Mouse (Mus musculus): ENCODE data around the gene Znhit2.
A peak's percentile ranks its signal among the peaks of the same experiment; 100 is the strongest.
"Not testable (repeated sequence)": the region's sequence is repeated elsewhere in the genome, so short reads cannot be mapped to it uniquely, and the experiment has no call there.

The Znhit2 gene

GRCm38 (mm10) chr19:6061021-6061533 is at the start of gene Znhit2:
Gene Znhit2, plus strand, starts transcription at chr19:6061192.
- DNase-seq (ENCODE audit: low spot score), result peak; percentile 91

DNA sequence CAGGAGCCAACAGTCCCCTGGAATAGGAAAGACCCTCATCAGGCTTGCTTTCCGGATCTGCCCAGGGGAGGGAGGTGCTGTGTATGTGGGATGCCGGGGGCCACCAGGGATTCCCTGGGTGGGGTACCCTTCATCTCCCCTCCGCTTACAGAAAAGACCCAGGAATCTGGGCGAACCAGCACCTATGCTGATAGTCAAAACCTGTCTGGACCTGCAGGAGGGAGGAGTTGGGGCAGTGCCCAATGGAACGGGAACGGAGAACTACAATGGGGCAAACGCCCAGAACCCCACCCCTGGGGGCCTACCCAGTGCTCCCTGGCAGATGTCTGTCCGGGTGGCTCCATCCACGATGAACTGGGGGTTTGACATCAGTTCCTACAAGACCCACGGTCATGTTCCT is 47.3 kb upstream of the Znhit2 start:
- DNase-seq (ENCODE audit: low spot score), result no peak

GRCm38 (mm10) chr19:6014991-6015510 is 45.9 kb upstream of the Znhit2 start:
- peak; percentile 55 for DNase-seq (ENCODE audit: low spot score)

DNA sequence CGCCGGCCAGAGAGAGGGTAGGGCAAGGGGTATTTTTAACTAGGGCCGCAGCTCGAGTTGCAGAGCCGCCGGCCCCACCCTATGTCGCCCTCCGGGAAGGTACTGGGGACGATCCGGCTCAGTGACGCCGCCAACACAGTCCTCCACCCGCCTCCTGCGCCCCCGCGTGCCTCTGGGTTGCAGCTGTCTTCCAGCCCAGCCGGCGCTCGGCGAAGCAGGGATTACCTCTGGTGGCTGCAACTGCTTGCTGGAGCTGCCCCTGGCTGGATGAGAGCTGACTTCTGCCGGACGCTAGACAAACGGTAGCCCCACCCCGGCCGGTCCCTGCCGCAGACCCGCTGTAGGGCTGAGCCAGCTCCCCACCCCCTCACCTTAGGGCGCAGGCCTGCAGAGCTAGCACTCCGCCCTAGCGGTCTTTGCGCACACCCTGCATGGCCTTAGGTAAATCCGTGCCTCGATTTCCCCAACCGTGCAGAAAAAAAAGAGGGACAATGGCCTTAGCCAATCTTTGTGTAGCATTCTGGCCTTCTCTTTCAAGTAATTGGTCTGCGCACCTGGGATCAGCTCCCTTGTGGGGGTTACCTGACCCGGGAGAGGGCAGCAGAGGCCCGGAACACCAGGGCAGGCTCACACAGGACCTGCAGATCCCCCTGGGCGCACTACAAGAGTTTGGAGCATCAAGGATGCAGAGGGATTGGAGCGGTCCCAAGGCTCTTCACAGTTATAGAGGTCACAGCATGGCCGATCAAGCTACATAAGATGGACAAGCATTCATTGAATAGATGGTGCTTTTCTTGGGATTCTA is 45.3 kb upstream of the Znhit2 start, which contains the start of gene Capn1:
Gene Capn1 (minus strand): TSS at position 387 of the 805 bp plus-strand sequence.
- DNase-seq (ENCODE audit: low spot score), result peak; percentile 77

- DNase-seq (ENCODE audit: low spot score), result no peak
Measured at GRCm38 (mm10) chr19:6016532-6016931, 44.5 kb upstream of the Znhit2 start.

GRCm38 (mm10) chr19:6018142-6019089 is 42.6 kb upstream of the Znhit2 start:
- DNase-seq (ENCODE audit: low spot score), result peak; percentile 82

- no peak for DNase-seq (ENCODE audit: low spot score)
Measured at GRCm38 (mm10) chr19:6020276-6020675, 40.7 kb upstream of the Znhit2 start.

- no peak for DNase-seq (ENCODE audit: low spot score)
Measured at GRCm38 (mm10) chr19:6023059-6023458, 37.9 kb upstream of the Znhit2 start.

DNA sequence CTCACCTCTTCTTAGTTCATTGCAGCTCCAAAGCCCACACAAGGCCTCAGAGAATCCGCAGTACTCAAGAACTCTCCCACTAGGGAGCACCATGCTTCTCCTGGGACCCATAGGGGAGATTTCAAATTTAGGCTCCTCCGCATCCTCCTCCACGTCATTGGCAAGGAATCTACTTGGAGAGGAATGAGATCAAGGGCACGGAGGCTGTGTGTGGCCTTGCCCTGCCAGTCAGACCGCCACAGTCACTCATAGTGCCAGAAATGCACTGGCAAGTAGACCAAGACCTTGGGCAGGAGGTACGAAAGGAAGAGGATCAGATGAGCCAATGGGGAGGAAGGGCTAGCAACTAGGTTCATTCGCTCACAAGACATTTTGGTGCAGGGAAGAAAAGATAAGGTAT is 37.1 kb upstream of the Znhit2 start:
- peak; percentile 17 for DNase-seq (ENCODE audit: low spot score)

- DNase-seq (ENCODE audit: low spot score), result no peak
Measured at GRCm38 (mm10) chr19:6028991-6029390, 32.0 kb upstream of the Znhit2 start.

- no peak for DNase-seq (ENCODE audit: low spot score)
Measured at GRCm38 (mm10) chr19:6029426-6029825, 31.6 kb upstream of the Znhit2 start.

- no peak for DNase-seq (ENCODE audit: low spot score)
Measured at GRCm38 (mm10) chr19:6030520-6031280, 30.3 kb upstream of the Znhit2 start.

- no peak for DNase-seq (ENCODE audit: low spot score)
Measured at GRCm38 (mm10) chr19:6035966-6036585, 24.9 kb upstream of the Znhit2 start.

GRCm38 (mm10) chr19:6037695-6038094 is 23.3 kb upstream of the Znhit2 start:
- DNase-seq (ENCODE audit: low spot score), result no peak

DNA sequence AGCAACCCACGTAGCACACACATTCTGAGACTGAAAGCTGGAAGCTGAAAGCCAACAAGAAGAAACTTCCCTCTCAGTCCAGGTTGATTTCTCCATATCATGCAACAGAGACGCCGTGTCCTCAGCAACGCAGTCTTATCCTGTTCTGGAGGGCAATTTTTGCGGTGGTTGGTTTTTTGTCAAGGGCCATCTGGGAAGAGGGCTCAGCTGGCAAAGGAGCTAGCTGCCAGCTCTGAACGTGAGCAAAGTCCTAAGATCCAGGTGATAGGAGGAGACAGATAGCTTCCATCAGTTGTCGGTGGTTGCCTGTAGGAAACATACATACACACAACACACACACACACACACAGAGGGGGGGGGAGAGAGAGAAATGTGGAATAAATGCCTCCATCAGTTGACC is 22.7 kb upstream of the Znhit2 start:
- no peak for DNase-seq (ENCODE audit: low spot score)

DNA sequence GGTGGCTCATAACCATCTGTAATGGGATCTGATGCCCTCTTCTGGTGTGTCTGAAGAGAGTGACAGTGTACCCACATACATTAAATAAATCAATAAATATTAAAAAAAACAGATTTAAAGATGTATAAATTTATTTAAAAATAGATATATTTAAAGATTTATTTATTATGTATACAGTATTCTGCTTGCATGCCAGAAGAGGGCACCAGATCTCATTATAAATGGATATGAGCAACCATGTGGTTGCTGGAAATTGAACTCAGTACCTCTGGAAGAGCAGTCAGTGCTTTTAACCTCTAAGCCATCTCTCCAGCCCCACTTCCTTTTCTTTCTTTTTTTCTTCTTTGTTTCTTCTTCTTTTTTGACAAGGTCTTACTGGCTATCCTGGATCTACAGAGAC is 21.0 kb upstream of the Znhit2 start:
- DNase-seq (ENCODE audit: low spot score), result no peak

DNA sequence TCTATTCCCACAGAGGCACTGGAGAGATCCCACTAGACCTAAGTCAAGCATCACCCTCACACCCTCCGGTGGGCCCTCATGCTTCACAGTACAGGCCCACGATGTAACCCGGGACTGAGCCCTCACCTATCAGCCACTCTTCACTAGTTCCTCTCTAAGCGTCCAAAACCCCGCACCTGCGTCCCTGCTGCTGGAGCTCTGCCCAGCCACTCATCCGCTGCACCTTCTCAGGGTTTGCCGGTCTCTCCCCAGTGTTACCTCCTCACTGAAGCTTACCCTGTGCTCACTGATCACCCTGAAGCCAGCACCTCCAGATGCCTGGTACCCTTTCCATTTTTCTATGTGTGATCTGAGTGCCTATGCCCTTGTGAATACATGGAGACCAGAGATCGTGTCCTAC is 18.7 kb upstream of the Znhit2 start:
- DNase-seq (ENCODE audit: low spot score), result no peak

DNA sequence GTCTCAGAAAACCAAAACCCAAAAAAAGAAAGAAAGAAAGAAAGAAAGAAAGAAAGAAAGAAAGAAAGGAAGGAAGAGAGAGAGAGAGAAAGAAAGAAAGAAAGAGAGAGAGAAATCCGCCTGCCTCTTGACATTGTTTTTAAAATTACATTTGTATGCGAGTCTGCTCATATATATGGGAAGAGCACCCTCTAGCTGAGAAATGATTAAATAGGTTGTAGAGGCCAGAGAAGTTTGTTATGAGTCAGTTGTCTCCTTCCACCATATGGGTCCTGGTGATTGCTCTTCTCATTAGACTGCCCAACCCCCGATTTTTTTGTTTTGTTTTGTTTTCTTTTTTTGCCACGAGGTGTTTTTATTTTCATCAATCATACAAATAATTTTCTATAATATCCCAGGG is 16.9 kb upstream of the Znhit2 start:
- DNase-seq (ENCODE audit: low spot score), result not testable (repeated sequence)

GRCm38 (mm10) chr19:6045366-6046293 is 15.4 kb upstream of the Znhit2 start:
- DNase-seq (ENCODE audit: low spot score), result no peak

Measured in ovary, postnatal 36 days (tissue).